Mouse (Mus musculus) spleen, postnatal 14 days (tissue): ENCODE results near the gene Gm10097.

Experiments
- DNase-seq, 2 experiments: peaks; one replicate each; pipeline ENCODE4 v3.0.0; 2021 to 2022; ENCODE audit warnings: low spot score in 2 of 2

Gene Gm10097

DNA sequence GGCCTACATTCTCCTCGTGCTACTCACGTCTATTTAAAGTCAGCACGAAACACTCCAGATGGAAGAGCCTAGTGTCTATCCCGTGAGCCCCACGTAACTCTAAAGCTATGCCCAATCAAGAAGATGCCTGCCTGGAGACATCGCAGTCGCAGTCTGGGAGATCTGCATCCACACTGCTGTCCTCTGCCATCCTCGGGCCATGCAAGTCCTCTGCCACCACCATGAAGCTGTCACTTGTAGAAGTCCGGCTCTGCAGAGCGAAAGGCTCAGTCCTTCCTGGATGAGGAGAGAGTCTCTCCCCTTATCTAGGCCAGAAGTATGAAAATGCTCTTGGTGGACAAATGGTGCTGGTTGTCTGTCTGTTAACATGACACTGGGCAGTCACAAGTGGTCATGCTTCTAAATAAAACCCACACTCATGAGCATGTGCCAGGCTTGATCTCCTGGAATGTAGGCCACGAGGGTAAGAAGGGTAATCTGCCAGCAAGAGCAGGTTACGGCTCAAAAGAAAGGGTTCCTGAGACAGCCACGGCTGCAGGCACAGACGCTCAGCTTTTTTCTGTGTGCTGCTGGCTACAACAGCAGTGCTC lies at the start of gene Gm10097:
TSS of gene Gm10097 (plus strand) at position 517 of the 590 bp plus-strand sequence.
- no peak for DNase-seq

DNA sequence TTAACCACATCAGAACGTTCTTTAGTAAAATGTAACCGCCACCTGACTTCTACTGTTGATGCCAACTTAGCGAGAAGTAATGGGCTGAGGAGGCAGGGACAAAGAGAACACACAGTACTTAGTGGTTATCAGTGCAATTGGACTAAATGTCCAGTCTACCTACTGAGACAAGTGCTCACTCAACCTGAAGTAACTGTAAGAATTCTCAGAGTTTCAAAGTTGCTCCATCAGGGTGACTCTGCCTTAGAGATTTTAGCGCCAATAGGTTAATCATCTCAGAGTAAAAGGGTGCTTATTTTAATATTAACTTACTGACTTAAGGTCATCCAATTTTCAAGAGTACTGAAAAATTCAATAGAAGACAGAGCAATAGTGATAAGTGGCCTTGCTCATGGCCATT lies 43.1 kb upstream of the Gm10097 start:
- no peak for DNase-seq

DNA sequence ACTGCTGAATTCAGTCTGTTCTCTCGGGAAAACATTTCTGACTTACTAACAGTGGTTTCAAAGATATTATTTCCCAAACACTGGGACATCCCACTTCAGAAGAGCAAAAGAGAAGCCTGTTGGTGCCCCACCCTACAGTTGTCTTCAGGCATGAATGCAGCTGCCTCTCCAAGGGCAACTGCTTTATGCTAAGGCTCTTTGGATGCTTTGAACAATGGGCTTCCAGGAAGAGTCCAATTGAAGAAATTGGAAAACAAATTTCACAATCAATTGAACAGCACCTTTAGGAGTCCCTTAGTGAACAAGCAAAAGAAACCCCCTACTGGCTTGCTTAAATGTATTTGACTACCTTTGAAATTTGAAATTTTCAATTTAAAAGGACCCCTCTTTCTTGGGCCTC lies 41.8 kb upstream of the Gm10097 start:
- no peak for DNase-seq

DNA sequence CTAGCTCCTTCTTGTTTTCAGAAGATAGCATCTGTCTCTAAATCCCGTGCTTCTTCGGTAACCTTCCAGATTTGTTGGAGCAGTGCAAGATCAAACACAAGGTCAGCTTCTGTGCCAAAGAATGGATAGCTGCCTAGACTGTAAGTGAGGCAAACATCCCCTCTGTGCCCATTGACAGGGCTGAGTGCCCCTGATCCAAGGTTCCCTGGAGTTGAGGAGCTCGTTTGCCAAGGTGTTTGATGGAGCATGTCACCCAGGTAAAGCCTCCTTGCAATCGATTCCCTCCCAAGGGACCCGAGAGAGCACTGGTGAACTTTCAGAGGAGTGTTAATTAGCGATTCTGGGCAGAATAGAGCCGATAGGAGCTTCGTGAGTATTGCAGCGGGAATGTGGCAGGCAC lies 40.7 kb upstream of the Gm10097 start:
- no peak for DNase-seq

DNA sequence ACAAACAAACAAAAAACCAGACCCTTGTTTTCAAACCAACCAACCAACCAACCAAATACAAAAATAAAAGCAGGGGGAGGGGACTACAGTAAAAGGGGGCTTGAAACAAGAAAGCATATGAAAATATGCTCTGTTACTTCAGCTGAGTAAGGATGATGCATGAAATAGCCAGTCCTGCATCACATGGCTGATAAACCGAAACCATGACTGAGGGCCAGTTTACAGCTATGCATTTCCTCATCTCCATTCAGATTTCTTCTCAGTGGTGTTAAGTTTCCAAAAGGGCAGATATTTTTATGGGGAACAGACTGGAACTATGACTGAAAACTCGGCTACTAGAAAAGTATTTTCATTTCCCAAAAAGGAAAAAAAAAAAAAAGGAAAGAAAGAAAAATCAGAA lies 39.8 kb upstream of the Gm10097 start:
- DNase-seq, result no peak

DNA sequence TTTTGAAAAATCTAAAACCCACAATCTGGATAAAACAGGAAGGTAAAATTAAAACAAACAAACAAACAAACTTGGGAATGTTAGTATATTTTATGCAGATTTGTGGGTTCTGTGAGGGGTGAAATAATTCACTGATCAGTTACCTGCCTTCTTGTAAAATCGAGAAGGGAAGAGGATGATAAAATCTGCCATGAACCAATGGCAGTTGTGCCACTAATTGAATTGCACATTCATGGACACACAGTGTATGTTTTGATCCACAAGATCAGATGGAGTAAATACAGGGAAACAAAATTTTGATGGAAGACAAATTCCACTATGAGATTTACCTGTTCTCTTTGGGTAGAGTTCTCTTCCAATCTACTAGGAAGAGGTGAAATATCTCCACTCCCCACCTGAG lies 39.1 kb upstream of the Gm10097 start:
- DNase-seq, result no peak

DNA sequence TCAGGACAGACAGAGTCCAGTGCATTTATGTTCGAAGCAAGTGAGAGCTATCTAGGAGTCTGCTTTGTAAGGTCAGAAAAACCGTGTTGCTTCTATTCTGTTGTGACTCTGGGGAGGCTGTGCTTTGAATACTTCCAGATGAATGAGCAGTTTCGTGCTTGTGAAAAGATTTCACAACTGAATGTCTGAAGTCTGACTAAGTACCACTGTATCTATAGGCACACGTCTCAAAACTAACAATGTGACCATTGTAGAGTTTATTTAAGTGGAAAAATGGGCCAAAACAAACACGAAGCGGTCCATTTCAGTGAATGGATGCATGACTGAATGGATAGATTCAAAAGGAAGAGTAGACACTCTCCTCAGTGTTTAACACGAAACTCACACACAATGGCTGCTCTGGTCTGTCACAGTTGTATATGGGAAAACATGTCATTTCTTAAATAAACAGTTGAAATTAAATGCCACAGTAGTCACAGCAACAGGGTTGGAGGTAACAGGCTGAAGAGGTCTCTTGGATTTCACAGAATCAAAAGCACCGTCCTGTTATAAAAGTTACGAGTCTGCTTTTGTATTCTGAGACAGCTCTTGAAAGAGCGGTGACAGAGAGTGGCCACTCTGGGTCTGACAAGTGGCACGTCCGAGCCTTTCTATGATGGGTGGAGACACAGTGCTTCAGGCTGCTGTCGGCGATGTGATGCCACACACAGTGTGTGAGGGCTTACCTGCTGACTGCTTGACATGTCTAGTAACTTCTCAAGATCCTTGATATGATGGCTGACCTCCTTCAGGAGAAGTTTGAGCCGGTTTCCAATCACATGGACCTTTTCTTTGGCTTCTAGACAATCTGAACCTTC lies 36.6 kb upstream of the Gm10097 start:
- DNase-seq, result no peak

DNA sequence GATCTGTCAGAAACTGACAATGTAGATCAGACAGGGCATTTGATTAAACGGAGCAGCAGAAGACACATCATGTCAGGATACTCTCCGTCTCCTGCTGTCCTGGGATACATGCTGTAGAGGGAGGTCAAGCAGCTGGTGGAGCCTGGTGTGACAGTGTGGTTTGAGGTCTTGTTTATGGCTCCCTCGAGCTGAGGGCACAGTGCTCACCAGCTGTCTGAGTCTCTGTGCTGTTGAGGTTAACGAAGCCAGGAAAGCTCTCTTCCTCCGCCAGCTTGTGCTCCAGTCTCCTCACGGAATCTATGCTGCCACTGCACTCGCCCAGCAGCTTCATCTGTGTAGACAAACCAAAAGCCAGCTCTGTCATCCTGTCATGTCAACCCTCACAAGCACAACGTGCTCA lies 27.7 kb upstream of the Gm10097 start:
- no peak for DNase-seq

DNA sequence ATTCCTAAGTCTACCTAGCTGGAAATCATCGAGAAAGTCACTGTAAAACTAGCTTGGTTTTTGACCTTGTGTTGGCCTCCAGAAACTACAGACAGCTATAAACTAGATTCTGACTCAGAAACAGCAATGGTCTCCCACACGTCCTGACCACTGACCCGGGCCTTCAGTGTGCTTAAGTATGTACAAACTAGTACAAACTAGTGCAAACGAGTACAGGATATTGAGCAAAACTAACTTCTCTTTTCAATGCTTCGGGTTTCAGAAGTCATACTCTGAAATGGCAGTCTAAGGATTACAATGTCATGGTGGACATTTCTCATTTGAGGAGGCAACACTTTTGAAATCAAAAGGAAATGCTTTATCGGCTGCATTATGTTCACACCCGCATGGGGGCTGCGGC lies 24.5 kb upstream of the Gm10097 start:
- DNase-seq, result no peak

DNA sequence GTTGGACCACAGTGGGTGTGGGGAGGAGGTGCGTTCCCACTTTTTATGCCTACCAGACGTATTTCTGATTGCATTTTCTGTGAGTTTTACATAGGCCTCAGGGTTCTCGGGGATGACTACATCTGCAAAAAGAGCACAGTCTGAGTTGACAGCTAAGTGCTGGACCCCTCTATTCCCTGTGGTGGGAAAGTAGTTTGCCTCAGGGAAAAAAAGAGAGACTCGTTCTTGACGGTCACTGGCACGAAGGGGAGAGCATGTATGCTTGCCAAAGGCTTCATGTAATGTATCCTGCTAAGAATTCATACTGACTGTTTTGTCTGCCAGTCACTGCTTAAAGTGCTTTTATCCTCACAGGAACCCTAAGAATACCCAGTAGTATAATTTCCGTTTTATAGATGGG lies 23.8 kb upstream of the Gm10097 start:
- no peak for DNase-seq

DNA sequence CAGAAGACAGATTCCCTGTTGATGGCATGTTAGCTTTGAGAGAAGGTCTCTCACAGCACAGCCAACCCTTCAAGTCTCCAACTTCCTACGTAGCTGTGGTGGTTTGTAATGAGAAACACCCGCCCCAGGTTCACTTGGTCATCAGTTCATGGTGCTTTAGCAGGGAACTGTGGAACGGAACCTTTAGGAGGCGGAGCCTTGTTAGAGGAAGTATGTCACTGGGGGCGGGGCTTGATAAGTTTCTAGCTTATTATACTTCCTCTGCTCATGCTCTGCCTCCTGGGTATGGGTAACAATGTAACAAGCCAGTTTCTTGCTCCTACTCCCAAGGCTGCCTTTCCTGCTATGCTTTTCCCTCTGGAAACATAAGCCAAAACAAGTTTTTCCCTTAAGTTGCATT lies 23.3 kb upstream of the Gm10097 start:
- no peak for DNase-seq

DNA sequence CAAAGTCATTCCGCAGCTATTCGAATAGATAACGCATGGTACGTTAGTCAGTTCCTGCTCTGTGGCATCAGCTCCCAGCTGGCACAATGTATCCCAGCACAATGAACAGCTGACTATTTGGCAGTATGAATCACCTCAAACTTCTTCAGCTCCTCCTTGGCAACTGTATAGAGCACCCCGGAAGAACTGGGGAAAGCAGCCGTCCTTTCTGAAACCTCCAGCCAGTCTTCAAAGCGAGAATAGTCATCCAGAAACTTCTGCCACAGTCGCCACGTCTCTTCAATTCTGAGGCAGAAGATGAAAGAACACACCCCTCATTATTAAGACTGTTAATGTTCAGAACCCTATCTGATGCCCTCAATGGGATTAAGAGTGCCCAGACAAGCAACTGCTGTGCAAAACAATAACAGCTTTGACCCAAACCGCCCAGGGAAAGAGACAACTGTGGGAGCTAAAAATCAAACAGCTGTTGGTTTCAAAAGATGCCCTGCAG lies 12.7 kb upstream of the Gm10097 start:
- no peak for DNase-seq

DNA sequence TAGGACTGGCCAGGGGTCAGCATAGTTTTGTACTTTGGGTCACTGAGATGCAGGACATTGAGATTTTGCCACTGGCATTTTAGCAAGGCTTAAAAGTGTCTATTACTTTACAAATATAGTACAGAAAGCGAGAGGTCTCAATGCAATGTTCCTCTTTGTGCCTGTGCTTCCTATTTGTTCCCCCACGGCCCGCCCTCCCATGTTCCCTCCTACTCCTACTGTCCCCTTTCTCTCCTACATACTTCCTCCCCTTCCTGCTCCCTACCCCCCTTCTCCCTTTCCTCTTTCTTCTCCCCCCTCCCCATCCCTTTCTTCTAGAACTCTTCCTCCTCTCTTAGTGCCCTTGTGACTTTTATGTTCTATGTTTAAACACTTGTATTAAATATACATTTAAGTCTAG lies 12.1 kb upstream of the Gm10097 start:
- DNase-seq, result no peak

DNA sequence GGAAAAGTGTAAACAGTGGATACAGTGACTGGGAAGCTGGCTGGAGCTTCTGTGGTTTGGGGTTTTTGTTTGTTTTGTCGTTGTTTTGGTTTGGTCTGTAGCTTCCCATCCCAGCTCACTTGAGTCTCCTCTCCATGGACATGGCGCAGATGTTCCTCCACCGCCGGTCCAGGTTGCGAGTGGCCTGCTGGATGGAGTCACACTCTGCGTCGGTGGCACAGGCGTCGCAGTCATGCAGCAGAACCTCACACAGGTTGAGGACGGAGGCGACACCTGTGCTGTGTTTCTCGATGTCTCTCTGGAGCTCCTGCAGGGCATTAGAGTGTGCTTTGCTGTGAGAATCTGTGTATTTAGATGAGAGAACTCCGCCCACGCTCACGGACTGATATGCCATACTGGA lies 11.3 kb upstream of the Gm10097 start:
- DNase-seq, result no peak

DNA sequence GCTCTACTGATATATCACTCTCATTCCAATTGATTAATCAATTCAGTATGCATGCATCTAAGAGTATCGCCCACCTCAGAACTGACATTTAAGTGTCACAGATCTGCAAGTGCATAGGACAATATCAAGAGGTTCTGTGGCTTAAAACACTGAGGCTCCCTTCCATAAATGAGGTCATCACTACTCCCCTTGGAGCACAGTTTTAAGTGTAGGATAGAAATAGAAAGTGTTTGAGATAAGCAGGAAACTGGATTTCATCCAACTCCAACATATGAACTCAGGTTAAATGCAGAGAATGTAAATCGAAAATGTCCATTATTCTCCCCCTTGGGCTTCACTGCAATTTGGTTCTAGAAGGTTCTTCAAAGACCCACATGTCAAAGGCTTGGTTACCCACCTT lies 10.1 kb upstream of the Gm10097 start:
- DNase-seq, result no peak

DNA sequence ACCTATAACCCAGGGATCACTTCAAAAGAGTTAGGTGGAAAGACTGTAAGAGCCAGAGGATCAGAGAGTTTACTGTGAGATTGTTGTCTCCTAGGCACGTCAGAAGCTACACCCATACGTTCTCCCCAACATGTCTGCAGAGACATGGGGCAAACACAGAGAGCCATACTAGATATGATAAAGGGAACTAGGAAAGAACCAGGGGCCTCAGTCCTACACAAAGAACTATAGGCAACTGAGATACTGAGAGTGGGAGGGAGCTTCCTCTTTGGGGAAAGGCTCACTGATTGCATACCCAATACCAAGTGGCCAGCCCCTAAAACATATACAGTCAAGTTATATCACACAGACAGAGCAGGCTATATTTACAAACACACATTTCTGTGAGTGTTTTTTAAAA lies 9.0 kb upstream of the Gm10097 start:
- DNase-seq, result no peak

DNA sequence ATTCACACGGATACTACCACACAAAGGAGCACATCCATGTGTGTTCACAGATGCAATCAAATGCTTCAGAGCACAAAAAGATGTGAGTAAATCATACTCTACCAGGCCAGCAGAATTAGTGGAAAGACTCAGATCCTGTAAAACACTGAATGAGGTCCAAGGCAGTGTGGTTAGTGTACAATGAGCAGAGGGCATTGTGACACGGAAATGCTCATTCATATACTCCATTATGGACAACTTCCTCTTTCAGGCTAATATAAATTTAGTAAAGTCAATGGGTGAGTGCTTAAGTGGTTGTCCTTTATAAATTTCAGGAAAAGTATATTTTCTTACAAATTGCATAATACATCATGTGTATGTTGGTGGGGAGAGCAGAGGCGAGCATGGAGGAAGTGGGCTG lies 1.9 kb upstream of the Gm10097 start:
- no peak for DNase-seq

DNA sequence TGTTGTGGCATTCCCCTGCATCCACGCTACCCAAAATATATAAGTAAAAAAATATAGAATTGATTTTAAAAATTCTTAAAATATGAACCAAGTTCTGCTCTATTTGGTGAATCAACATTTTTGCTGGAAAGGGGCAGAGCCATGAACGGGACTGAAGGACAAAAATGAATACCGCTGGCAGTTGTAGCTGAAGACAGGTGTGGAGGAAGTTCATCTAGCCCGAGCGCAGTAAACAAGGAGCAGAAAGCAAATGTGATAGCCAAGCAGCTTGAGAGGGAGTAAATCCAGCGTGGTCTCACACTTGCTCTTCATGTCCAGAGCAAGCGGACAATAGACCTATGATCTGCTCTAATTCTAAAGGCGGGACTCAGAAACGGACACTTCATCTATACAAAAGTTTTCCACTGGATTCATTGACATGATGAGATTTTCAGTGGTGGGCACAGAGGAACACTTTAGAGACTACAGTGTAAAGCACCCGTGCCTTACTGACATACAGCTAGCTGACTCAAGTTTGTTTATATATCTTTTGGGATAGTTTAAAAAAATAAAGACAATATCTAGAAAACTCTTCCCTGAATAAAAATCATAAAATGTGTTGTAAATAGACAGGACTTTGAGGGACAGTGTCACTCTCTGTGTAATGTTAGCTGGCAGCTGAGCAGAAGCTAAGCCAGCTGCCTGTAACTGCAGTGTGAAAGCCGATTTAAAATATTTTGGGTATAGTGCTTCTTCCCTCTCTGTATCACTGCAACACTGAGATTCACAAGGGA lies 1.4 kb downstream of the Gm10097 start:
- no peak for DNase-seq

DNA sequence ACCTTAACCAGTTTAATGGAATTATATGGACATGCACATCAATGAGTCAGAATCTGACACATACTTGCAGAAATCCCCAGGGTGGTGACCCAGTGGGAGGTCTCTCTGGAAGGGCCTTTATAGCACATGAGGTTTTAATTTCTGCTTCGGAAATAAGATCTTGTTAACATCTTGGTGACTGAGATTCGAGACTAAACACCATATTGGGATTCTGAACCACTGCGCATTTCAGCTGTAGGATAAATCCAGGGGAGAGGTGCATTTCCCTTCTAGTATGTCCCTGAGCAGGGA lies 1.9 kb downstream of the Gm10097 start:
- no peak for DNase-seq

DNA sequence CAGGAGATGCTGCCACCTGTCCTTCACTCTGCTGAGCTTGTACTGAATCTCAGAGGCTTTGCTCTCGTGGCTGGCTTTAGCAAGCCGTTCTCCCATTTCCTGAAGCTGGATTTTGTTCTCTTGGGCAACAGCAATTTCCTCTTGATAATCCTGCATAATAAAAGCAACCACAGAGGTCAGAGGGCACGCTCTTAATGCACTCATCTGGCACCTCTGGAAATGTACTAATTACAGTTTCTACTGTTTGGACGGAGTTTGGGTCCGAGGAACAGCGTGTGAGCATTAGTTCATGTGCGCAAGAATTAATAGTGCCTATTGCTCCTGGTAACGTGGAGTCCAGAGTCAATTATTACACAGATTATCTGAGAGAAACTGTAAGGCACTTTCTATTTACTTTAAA lies 3.1 kb downstream of the Gm10097 start:
- no peak for DNase-seq

DNA sequence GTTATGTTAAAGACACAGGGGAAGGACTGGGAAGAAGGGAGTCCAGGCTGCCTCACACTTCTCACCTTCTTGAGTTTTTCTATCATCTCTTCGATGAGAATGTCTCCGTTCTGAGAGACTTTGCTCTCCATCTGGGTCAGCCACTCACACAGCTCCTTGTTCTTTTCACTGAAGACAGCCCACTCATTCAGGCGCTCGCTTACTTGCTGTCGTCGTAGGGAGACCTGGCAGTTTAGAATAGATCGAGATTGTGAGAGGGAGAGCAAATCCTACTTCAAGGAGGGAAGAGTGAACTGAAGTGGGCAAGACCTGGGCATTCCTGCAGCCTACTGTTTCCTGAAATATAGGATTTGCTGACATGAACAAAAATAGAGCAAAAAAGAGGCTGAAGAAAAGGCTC lies 6.7 kb downstream of the Gm10097 start:
- DNase-seq, result no peak

DNA sequence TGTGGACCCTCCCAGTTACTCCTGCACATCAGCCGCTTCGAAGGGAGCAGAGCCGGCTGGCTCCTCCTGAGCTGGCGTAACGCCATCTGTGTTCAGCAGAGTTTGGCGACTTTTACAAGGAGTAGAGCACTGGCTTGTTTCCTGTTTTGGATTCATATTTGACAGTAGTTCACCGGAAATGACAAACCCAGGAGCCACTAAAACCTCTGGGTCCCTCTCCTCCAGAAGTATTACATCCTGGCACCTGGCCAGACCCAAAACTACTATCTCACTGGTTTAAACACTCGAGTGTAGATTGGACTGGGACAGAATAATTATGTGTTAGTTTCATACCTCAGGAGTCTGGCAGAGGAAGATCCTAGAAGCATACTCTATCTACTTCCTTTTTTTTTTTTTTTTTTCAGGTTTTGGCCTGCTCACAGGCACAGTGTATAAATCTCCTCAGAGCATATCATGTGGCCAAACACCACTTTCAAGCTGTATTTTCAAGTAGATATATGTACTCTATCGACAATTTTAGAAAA lies 11.0 kb downstream of the Gm10097 start:
- DNase-seq, result no peak

DNA sequence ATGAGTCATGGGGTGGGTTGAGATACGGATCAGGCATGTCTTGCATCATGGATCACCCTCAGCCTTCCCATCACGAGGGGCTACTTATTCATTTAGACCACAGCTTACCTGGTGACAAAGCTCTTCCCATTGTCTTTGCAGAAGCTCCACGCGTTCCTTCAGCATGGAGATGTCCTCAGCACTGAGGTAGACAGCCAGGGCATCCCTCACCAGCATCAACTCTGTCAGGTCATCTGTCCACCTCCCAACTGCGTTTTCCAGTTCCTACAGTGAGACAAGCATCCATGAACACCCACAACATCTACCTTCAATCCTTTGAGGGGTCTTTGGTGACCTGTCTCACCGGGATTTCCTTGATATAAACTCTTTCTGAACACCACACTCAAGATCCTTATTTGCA lies 14.7 kb downstream of the Gm10097 start:
- DNase-seq, result no peak
